Mouse (Mus musculus) cerebellum, postnatal 14 days (tissue): Measurements from ENCODE around the gene Zcchc2.

Experiments used
- DNase-seq, 2 experiments: peaks; one replicate each; pipeline ENCODE4 v3.0.0; 2021; ENCODE audit warnings: mixed read lengths in 2 of 2

Zcchc2 gene

DNA sequence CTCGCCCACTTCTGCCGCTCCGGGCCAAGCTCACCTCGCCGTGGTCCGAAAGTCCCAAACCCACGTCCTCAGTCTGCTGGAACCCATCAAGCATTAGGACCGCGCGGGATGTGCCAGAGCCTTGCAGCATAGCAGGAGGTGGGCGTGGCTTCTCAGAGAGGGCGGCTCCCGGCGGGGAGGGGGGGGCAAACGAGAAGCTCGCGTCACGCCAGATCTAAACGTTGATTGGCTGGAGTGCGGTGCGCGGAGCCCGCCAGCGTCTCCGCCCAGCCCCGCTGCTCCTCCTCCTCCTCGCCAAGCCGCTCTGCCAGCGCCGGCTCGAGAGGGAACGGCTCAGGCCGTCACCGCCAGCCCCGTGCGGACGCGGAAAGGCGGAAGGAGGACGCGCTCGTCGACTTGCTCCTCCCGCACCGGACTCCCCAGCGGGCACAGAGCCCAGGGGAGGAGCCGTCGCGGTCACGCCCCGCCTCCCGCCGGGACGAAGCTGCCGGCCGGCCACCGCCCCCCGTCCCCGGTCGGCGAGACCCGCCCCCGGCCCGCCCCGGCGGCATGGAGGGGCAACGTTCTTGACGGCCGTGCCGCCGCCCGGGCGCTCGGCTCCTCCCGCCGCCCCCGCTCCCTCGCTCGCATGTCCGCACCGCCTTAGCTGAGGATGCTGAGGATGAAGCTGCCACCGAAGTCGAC, at the start of gene Zcchc2:
Zcchc2 (plus strand) TSS at position 269 of the 684 bp plus-strand sequence.
- peak; percentile 99 to 100 for DNase-seq

GRCm38 (mm10) chr1:105944927-105945580, 45.2 kb upstream of the Zcchc2 start:
- DNase-seq = no peak

DNA sequence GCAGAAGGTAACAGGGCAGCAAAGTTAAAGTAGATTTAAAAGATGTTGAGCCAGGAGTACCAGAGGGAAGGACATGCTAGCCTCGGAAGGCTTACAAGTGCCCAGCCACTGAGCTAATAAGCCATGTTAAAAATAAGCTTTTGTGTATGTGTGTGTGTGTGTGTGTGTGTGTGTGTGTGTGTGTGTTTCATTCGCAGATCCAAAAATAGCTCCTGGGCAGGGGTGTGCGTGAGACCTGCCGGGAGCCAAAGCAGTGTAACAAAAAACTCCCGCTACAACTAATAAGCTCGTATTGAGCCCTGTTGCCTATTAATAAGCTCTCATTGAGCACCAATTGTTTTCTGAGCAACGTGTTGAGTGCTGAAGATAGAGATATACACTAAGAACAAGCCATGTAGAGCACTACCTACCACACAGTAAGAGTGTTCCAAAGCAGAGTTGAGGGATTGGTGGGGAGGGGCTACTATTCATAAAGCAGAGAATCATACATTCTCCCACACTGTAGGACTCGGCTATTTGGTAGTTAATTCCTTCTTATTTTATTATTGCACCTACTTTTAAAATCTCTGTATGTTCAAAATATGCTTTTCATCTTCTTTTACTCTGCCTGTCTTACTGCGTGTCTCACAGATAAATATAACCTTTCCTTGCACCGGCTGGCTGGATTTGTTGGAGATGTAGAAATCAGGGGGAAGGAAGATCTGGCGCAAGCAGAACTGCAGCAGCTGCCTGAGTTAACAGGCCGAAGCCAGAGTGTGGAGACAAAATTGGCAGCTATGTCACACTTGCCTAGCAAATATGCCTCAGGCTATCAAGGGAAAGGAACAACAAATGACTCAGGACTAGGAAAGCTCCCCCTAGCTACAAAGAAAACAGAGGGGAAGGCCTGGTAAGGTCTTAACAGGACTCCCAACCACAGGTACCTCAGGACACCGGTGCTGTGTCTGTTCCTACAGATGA, 43.3 kb upstream of the Zcchc2 start:
- peak; percentile 44 to 48 for DNase-seq

DNA sequence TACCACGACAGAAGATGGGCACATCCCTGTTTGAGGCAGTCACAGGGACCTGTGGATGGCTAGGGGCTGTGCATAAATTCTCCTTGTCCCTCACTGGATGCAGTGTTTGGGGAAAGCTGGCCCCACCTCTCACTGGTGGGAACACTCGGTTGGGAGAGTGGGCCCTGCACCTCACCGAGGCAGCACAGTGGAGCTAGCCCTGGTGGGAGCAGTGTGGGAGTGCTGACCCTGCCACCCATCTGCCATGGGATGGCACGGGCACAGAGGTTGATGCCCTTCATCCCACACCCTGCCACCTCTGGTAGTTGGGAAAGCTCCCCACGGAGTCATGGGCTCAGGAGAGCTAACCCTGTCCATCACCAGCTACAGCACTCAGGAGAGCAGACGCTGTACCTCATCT, 41.9 kb upstream of the Zcchc2 start:
- no peak for DNase-seq

- no peak for DNase-seq
Measured at GRCm38 (mm10) chr1:105953588-105953987, 36.6 kb upstream of the Zcchc2 start.

DNA sequence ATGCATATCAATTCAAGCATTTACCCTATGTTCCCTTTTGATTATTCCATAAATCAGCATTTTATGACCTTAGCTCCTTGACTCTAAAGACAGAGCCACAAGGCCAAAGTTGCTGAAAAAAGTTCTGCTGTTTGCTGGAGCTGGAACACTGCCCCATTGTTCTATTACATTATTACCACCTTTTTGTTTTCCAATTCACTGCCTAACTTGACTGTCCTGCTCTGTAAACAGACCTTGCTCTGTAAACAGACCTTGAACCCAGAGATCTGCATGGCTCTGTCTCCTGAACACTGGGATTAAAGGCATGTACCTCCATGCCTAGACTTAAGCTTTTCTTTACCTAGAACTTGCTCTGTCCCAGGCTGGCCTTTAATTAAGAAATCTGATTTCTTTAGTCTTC, 36.2 kb upstream of the Zcchc2 start:
- DNase-seq = no peak

DNA sequence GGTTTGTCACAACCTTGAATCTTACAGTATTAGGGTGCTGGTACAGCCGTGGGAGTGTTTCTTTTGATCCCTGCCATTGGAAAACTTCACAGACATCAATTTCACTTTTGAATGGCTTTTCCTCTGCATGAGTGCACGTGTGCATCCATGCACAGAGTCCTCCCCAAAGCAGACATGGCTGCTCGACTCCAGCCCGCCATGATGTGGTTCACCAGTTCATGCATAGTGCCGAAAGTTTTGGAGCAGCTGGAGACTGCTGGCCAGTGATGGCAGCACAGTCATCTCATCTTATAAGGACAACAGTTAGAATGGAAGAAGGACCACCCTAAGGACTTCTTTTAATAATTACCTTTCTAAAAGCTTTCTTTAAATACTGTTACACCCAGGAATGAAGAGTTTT, 34.1 kb upstream of the Zcchc2 start:
- DNase-seq = no peak

- DNase-seq = no peak
Measured at GRCm38 (mm10) chr1:105961472-105961871, 28.7 kb upstream of the Zcchc2 start.

DNA sequence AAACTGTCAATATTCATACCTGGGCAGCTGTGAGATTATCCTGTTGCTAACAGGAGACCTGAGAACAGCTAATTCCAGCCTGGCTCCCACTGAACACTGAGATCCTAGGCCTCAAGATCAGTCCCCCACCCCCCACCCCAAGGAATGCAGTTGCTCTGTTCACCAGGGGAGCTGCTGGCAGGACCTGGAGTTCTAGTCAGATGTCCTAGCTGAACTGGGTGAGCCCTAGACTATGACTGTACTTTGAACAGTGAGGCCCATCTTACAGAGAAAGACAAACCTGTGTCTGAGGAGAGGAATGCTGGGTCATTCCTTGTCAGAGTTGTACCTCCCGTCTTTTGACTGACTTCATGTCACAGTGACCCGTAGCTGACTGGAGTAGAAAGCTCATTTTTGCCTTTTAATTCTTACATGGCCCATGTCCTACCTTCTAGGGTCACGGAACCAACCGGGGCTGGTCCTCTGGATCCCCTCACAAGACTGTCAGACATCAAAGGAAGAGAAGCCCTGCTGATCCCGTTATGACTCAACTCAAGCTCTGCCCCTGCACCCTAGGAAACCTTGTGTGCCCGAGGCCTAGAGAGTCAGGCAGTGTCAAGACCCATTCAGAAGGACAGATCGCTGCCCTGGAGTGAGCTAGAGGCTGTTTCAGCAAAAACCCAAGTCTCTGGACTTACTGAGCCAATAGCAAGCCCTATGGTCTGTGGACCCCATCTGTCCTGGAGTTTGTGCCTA, 28.0 kb upstream of the Zcchc2 start:
- no peak for DNase-seq

DNA sequence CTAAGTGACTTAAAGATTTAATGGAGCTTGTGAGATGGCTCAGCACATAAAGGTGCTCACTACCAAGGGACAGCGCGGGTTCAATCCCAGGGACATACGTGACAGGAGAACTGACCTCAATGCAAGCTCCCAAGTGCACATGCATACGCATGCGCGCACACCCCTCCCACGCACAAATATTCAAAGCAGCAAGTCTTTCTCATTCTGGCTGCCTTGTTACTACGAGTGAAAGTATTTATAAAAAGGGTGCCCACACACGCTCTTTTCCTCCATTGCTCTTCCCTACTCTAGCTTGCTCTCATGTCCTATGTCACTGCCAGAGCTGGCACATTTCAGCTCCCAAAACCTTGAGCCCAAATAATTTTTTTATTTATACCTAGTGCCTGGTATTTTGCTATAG, 27.4 kb upstream of the Zcchc2 start:
- no peak for DNase-seq

DNA sequence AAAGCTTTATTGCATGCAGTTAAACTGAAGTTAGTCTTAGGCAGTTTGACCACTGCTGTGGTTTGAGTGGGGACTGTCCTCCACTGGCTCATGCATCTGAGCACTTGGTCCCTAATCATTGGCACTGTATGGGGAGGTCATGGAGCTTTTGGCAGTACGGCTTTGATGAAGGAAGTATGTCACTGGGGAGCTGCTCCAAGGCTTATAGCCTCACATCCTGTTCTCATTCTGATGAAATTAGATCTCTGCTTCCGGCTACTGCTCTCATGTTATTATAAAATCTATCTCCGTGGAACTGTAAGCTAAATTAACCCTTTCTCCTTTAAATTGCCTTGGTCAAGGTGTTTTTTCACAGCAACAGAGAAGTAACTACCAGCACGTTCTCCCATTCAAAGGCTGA, 25.7 kb upstream of the Zcchc2 start:
- no peak for DNase-seq

DNA sequence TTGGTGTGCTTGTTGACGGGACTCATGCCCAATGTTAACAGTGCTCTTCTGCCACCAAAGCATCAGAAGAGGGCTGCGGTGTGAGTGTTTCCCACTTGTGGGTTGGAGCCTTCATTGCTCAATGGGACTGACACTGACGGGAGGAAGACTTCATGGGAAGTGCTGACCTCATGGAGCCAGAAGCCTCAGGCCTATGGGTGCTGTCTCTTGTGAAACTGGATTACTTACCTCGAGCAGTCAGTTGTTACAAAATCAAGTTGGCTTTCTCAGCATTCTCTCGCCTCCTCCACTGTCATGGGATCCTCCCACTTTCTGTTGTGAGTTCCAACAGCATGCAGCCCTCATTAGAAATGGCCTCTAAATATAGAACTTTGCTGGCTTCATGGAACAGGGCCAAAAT, 25.0 kb upstream of the Zcchc2 start:
- DNase-seq = no peak

GRCm38 (mm10) chr1:105971490-105972170, 18.6 kb upstream of the Zcchc2 start:
- no peak for DNase-seq

- no peak for DNase-seq
Measured at GRCm38 (mm10) chr1:105974023-105974422, 16.2 kb upstream of the Zcchc2 start.

GRCm38 (mm10) chr1:105977446-105978094, 12.6 kb upstream of the Zcchc2 start:
- no peak for DNase-seq

DNA sequence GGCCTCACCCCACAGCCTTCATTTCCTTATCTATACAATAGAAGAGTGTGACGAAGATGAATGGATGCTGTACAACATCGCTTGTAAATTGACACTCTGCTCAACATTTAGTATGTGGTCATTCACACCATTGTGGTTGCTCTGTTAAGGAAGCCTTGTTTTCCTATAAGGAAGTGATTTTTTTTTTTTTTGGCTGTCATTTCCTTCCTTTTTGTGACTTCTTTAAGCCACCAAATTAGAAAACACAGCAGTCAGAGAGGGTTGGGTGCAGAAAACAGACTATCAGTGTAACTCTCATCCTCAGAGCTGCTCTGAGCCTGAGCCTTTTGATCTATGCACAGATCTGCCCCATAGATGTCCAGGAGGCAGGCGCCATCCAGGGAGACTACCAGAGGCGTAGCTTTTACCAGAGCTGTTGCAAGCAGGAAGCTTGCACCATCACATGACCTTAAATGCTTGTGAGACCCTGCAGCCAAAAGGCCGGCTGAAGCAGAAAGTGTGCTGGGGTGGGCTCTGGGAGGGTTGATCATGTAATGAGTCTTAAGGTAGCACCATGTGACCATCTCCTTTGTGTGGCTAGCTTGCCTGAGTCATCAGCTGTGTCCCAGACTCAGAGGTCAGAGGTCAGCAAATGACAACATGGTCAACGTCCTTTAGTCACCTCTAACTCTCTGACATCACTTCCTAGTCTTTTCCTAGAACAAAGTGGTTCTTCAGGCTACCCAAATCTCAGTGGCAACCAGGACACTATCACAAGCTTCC, 9.2 kb upstream of the Zcchc2 start:
- no peak for DNase-seq

DNA sequence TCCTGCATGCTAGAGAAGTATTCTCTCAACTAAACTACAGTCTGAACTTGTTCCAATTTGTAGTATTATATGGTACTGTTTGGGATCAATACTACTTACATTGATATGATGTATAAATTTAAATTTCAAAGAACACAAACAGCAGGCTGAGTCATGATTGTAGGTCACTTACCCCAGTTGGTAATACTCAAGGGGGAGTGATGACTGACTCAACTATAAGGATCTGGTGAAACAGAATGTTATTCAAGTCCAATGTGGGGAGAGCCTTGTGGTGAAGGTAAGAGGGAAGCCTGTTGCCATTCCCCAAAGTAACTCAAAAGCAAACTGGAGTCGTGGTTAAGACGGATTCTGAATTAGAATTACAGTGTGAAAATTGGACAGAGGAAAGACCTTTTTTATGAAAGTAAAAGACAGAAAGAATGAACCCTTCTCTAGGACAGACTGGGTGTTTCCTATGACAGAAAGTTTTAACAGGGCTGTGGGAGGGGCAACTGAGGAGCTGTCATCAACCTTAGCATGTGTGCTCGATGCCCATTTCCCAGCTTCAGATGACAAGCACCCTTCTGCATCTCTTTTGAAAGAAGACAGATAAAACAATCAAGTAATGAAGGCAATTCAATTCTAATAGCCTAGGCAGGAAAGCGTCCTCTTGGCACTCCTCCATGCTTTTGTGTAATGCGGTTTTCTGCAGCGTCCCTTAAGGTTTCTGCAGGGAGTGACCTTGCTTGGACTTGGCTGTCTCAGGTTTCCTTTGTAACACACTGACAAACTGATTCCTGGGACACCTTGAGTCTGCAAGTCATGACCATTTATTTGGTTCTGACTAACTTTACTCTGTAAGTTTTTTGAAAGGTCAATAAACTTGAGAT, 7.5 kb upstream of the Zcchc2 start:
- DNase-seq = no peak

DNA sequence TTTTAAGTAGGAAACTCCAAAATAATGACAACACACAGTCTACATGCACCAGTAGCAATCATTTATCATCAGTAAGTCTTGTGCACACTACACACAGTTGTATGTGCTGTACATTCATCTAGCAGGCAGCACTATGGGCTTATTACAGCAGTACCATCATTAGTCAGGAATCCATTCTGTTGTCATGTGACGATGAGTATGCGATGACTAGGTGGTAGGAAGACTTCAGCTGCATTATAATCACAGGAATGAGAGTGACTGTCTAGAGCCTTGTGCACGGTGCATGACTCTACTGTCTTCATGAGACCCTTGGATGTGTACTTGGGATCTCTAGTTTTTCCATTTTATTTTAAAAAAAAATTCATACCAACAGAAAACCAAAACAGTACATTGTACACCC, 6.0 kb upstream of the Zcchc2 start:
- no peak for DNase-seq

- no peak for DNase-seq
Measured at GRCm38 (mm10) chr1:105988171-105988570, 2.0 kb upstream of the Zcchc2 start.
